Mouse (Mus musculus): ENCODE results near the gene Prelid3b. TPM values are rescaled to one million over a fixed set of nuclear protein-coding genes. Genes with fewer than 3 reads are reported as not detected.

Gene Prelid3b
- polyA plus RNA-seq, 1 experiment from 2014 or later, result 134 TPM

Other genes starting within 250 kb of the Prelid3b start
- 1,377 and 1,397 TPM in 2 replicates for gene Gnas, start 188.8 kb downstream of the Prelid3b start, polyA plus RNA-seq (2014; fragmentation: Nextera tagmentation; extraction: Ambion mirVana)
- 17.5 and 23.1 TPM in 2 replicates for gene Gm20721, start 126.4 kb downstream of the Prelid3b start, polyA plus RNA-seq (2014; fragmentation: Nextera tagmentation; extraction: Ambion mirVana)
- 184 and 204 TPM in 2 replicates for gene Nelfcd, start 57.3 kb downstream of the Prelid3b start, polyA plus RNA-seq (2014; fragmentation: Nextera tagmentation; extraction: Ambion mirVana)
- gene Ctsz, start 34.0 kb downstream of the Prelid3b start, polyA plus RNA-seq (2014; fragmentation: Nextera tagmentation; extraction: Ambion mirVana), result 86.5 and 106 TPM in 2 replicates
- 5.2 and 6.6 TPM in 2 replicates for gene Tubb1, start 22.4 kb downstream of the Prelid3b start, polyA plus RNA-seq (2014; fragmentation: Nextera tagmentation; extraction: Ambion mirVana)
- 686 and 711 TPM in 2 replicates for gene Atp5e, start 9.0 kb downstream of the Prelid3b start, polyA plus RNA-seq (2014; fragmentation: Nextera tagmentation; extraction: Ambion mirVana)
- 0.08 TPM in 1 of 2 replicates, not detected in the other for gene Zfp831, start 170.5 kb upstream of the Prelid3b start, polyA plus RNA-seq (2014; fragmentation: Nextera tagmentation; extraction: Ambion mirVana)

Measured in embryonic facial prominence, embryonic 11.5 days (tissue).